Mouse (Mus musculus) megakaryocyte, embryonic 14.5 days (primary cell): ENCODE measurements around the gene Minos1. TPM values are rescaled to one million over a fixed set of nuclear protein-coding genes. Genes with fewer than 3 reads are reported as not detected.
A peak's percentile ranks its signal among the peaks of the same experiment; 100 is the strongest.

Source experiments
- H3K27me3 ChIP-seq: replicated peaks from 2 replicates; pipeline ENCODE3; 2012; ENCODE audit warnings: inconsistent platforms
- H3K36me3 ChIP-seq: replicated peaks from 2 replicates; pipeline ENCODE3; 2012; ENCODE audit warnings: low read length, inconsistent platforms, mixed read lengths
- H3K4me1 ChIP-seq: 2 replicates; pipeline ENCODE4 v1.6.1; 2012; ENCODE audit warnings: inconsistent platforms
- H3K4me3 ChIP-seq: replicated peaks from 2 replicates; pipeline ENCODE3; 2012; ENCODE audit warnings: moderate library complexity, mild to moderate bottlenecking, inconsistent platforms
- H3K9me3 ChIP-seq: 2 replicates; pipeline ENCODE4 v1.6.1; 2012; ENCODE audit warnings: inconsistent platforms
- FLI1 ChIP-seq: IDR thresholded peaks from 2 replicates; pipeline ENCODE4 v1.6.1; 2012; ENCODE audit warnings: low read length, inconsistent platforms, mixed read lengths
- GATA1 ChIP-seq: IDR thresholded peaks from 3 replicates; pipeline ENCODE4 v1.6.1; 2012; ENCODE audit warnings: mixed read lengths, low read length, inconsistent platforms, borderline replicate concordance
- polyA plus RNA-seq: library from polyadenylated mRNA; stranded (reverse); fragments of >175 nt; gene quantifications from 2 replicates; pipeline ENCODE4 v1.2.3, GENCODE M21; 2012; ENCODE audit warnings: low replicate concordance; ENCODE audit not compliant: insufficient read depth

Minos1 gene
- polyA plus RNA-seq, 1 experiment, result 27.4 TPM

DNA sequence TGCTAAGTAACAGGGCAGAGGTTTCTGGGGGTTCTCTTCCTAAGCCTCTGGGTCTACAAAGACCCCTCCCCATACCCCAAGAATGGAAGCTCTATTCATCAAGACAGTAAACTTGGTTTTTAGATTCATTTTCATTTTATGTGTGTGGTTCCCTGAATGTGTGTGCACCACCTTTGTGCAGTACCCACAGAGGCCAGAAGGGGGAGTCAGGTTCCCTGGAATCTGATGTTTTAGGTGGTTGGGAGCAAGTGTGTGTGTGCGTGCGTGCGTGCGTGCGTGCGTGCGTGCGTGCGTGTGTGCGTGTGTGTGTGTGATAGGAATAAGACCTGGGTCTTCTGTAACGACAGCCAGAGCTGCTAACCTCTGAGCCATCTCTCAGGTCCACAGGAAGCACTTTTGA is 14.2 kb upstream of the Minos1 start:
- Histone ChIP-seq H3K36me3 (no peaks in the 10 kb centered on the region), H3K4me1 (peaks cover 5% of the 10 kb centered on the region; the same call in 1 of the 2 replicates), H3K4me3 (no peak overlapping the region), H3K27me3 (peaks cover 13% of the 10 kb centered on the region), H3K9me3 (peaks cover 28% of the 10 kb centered on the region)
- TF ChIP-seq GATA1, result no peak

DNA sequence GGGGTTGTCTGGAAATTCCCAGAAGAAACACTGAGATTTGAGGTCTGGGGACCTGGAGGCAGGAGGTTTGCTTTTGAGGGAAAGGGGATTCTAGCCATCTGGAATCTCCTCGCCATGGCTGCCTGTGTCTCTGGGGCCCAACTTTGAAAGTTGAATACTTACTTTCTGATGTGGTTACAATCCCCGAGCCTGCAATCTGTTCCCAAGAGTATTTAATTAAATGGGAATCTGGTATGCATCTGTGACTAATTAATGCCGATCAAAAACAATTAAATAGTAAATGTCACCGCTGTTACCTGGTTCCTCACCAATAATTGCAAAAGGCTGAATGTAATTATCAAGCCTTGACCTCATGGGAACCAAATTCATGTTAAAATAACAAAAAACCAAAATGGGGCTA is 13.7 kb upstream of the Minos1 start:
- Histone ChIP-seq H3K4me3 (no peak overlapping the region), H3K9me3 (peaks cover 22% of the 10 kb centered on the region), H3K27me3 (peaks cover 12% of the 10 kb centered on the region), H3K4me1 (peaks cover 5% of the 10 kb centered on the region; the same call in 1 of the 2 replicates), H3K36me3 (no peaks in the 10 kb centered on the region)
- TF ChIP-seq GATA1, result no peak
- TF ChIP-seq FLI1, result no peak

DNA sequence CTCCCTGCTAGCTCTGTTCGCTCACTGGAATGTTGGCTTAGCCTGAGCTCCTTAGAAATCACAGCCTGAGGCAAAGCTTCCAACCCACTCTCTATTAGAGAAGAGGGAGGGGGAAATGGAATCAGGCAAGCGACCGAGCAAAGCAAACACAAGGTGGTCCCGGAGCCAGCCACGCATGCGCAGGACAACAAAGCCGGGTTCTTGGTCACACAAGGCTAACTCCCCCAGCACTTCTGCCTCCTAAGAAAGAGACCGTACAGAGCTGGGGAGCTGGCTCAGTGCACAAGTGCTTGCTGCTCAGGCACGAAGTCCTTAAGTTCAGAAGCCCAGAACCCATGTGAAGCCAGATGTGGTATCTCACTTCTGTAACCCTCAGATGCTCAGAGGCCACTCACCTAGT is 12.1 kb upstream of the Minos1 start:
- Histone ChIP-seq H3K4me1 (peaks cover 5% of the 10 kb centered on the region; the same call in 1 of the 2 replicates), H3K36me3 (no peaks in the 10 kb centered on the region), H3K4me3 (no peak overlapping the region), H3K9me3 (peaks cover 10% of the 10 kb centered on the region), H3K27me3 (peaks cover 6% of the 10 kb centered on the region)
- TF ChIP-seq FLI1 (no peak), GATA1 (no peak)

DNA sequence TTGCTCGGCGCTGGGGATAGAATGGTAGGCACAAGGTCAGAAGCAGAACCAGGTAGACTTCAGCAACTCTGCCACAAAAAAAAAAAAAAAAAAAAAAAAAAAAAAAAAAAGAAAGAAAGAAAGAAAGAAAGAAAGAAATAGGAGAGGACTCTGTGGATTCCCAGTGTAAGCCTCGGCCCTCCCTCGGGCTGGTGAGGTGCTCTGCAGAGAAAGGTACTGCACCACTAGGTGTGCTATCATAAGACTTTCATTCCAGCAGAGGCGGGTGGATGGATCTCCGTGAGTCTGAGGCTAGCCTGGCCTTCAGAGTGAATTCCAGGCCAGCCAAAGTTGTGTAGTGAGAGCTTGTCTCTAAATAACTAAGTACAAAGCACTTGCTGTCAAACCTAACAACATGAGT is 10.9 kb upstream of the Minos1 start:
- Histone ChIP-seq H3K4me3 (no peak overlapping the region), H3K4me1 (peaks cover 3% of the 10 kb centered on the region; the same call in 1 of the 2 replicates), H3K9me3 (peaks cover 5% of the 10 kb centered on the region), H3K27me3 (peaks cover 6% of the 10 kb centered on the region), H3K36me3 (no peaks in the 10 kb centered on the region)
- no peak for TF ChIP-seq FLI1
- no peak for TF ChIP-seq GATA1

DNA sequence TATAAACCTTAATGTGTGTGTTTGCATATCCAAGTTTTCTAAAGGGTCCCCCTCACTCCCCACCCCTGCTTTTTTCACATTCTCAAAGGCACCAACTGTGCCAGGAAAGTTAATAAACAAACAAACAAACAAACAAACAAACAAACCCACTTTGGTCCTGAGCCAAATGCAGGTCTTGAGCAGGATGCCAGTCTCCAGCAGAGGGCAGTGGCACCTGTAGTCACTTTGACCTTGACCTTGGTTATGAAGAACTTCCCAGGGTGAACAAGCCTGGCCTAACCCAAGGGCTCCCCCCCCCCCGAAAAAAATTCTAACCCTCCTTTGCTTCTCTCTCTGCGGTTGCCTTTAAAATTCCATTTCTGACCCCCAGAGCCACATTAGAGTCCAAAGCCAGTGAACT is 9.4 kb upstream of the Minos1 start:
- Histone ChIP-seq H3K9me3 (peaks cover 8% of the 10 kb centered on the region), H3K4me3 (no peak overlapping the region), H3K36me3 (no peaks in the 10 kb centered on the region), H3K4me1 (no peaks in the 10 kb centered on the region), H3K27me3 (peaks cover 4% of the 10 kb centered on the region)
- TF ChIP-seq FLI1 (no peak), GATA1 (no peak)

DNA sequence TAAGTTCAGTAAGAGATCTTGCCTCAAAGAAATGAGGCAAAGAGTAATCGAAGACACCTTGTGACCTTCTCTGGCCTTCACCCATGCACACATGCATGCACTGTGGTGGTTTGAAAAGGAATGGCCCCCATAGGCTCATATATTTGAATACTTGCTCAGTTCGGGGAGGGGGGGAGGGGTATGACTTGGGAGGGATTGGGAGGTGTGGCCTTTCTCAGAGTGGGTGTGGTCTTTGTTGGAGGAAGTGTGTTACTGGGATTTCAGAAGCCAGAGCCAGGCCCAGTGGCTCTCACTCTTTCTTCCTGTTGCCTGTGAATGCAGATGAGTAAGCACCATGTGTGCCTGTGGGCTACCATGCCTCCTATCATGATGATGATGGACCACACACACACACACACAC is 5.1 kb upstream of the Minos1 start:
- no peak for TF ChIP-seq GATA1
- TF ChIP-seq FLI1, result no peak
- Histone ChIP-seq H3K4me1 (peaks cover 12% of the 10 kb centered on the region), H3K36me3 (no peaks in the 10 kb centered on the region), H3K9me3 (peaks cover 5% of the 10 kb centered on the region), H3K4me3 (no peak overlapping the region), H3K27me3 (no peaks in the 10 kb centered on the region)

DNA sequence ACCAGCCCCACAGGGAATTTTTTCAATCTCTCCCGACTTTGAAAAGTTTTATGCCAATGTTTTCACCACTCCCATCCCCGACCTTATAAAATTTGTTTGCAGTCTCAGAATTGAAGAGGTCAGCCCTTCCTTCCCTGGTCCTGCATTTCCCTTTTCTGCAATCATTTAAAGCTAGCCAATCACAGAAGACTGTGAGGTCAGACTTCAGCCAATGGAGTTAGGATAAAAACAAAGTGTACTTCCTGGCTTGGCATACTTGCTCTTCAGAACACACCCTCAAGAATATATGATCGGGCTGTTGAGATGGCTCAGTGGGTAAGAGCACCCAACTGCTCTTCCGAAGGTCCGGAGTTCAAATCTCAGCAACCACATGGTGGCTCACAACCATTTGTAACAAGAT is 2.2 kb upstream of the Minos1 start:
- TF ChIP-seq FLI1, result no peak
- TF ChIP-seq GATA1, result no peak
- Histone ChIP-seq H3K27me3 (no peaks in the 10 kb centered on the region), H3K4me1 (peaks cover 32% of the 10 kb centered on the region), H3K36me3 (peaks cover 4% of the 10 kb centered on the region), H3K4me3 (no peak overlapping the region), H3K9me3 (peaks cover 5% of the 10 kb centered on the region)

DNA sequence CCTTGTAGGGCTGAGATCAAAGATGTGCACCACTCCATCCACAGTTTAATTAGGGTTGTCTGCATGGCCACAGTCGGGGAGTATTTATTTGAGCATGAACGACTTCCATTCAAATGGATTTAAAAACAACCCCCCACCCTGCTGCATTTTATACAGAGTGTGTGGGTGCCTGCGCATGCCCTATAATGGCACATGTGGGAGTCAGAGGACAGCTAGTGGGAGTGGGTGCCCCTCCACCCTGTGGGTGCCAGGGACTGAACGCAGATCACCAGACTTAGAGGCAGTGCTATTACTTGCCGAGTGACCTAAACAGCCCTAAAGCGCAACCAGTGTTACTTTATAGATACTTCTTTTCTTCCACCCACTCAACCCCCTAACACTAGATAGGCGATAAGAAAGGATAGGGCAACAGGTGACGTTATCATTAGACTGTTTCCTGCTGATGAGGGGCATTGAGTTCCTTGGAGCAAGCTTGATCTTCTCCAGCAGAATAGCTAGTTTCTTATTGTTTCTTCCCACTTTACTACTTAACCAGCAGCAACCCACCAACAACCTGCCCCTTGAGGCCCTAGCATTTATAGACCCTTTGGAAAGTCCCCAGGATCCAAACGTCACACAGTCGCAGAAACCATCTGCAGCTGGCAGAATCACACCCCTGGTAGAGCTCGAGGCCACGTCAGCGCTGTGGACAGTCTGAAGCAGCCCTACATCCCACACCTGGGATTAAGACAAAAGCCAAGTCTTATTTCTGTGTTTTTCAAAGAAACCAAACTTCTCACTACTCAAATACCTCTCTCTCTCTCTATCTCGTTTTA is 1.2 kb upstream of the Minos1 start:
- Histone ChIP-seq H3K27me3 (no peaks in the 10 kb centered on the region), H3K36me3 (peaks cover 8% of the 10 kb centered on the region), H3K4me3 (peak overlapping the region; percentile 75), H3K4me1 (peaks cover 37% of the 10 kb centered on the region), H3K9me3 (peaks cover 6% of the 10 kb centered on the region)
- TF ChIP-seq FLI1 (no peak), GATA1 (no peak)

DNA sequence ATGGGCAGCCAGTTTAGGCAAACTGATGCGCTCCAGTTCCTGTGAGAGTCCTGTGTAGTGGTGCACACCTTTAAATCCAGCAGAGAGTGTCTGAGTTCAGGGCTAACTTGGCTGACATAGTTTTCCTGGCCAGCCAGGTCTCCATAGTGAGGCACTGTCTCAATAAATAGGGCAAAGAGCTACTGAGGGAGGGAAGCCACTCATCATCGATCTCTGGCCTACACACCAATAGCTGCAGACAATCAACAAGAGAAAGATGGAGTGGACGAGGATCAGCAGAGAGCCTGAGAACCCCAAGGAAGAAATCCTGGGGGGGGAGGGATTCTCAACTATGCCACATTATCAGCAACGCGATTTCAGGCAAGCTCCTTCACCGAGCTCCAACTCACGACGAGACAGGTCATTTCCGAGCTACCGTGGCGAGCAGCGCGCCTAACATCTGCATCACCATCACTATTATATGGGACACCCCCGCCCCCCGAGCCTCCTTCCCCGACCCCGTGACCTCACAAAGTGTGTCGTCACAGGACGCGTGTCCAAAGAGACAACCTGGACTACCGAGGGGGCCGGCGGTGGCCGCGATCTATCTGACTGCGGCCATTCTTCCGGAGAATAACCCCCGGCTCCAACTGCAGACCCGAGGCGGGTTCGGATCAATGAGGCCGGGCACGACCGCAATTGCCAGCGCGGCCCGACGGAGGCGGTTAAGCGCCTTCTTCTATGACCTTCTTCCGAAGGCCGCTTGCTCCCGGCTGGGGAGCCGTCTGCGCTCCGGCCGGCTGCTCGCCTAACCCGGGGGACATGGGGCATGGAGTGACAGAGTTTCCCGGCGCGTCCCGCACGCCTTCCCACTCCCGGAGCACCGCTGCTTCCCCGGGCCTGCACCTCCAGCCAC is 860 bp downstream of the Minos1 start:
- TF ChIP-seq GATA1 (no peak), FLI1 (no peak)
- H3K27me3 ChIP-seq, result no peaks in the 10 kb centered on the region
- peak overlapping the region; percentile 99 for H3K4me3 ChIP-seq
- peaks cover 7% of the 10 kb centered on the region for H3K9me3 ChIP-seq
- peaks cover 16% of the 10 kb centered on the region for H3K36me3 ChIP-seq
- peaks cover 51% of the 10 kb centered on the region for H3K4me1 ChIP-seq

DNA sequence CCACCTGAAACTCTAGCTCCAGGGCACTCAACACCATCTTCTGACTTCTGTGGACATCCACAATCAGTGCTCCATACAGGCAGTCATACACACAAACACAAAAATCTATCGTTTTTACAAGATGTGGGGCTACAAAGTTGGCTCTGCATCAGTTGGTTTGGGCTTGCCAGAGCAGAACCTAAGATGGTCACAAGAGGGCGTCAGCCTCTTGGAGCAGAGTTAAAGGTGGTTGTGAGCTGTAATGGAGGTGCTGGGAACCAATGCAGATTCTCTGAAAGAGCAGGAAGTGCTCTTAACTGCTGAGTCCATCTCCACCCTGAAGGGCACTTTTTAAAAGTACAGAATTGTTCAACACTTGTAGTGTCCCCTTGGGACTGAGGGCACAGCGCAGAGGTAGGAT is 4.4 kb downstream of the Minos1 start:
- Histone ChIP-seq H3K27me3 (no peaks in the 10 kb centered on the region), H3K4me1 (peaks cover 74% of the 10 kb centered on the region), H3K4me3 (no peak overlapping the region), H3K9me3 (peaks cover 7% of the 10 kb centered on the region), H3K36me3 (peaks cover 21% of the 10 kb centered on the region)
- TF ChIP-seq FLI1, result no peak
- no peak for TF ChIP-seq GATA1
